Mouse (Mus musculus) NIH3T3 (cell line): ENCODE data around the gene Atp11c.

Experiments used
- DNase-seq: peaks from one replicate; pipeline ENCODE4 v3.0.0-alpha.2; 2012; ENCODE audit warnings: low read depth

The Atp11c gene

DNA sequence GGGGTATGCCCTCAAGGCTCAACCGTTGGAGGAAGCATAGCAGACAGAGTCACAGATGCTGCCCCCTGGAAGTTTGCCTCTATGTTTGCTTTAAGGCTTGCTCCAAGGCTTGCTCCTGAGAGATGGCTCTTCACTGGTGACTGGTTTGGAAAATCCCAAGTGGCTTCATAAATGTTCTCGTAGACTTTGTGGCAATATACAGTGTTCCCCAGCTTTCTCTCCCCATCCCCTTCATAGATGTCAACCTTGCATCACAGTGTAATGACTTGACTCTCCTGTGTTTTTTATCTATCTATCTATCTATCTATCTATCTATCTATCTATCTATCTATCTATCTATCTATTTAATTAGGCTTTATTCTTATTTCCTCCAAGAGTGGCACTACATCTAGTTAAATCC is at the start of gene Atp11c:
Atp11c (minus strand) TSS at position 101 of the 400 bp plus-strand sequence.
- DNase-seq: no peak

DNA sequence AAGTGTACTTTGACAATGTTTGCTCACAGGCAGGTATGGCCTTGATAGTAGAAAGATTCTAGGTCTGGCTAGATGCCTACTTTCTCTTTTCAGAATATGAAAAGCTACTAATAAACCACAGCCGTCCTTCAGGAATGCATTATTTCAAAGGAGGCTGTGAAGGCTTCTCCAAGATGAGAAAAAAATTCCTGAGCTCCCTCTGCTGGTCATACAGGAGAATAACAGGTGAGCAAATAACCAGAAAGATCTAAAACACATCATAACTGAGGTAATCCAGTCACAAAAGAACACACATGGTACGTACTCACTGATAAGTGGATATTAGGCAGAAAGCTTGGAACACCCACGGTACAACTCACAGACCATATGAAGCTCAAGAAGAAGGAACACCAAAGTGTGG is 16.7 kb upstream of the Atp11c start:
- DNase-seq: peak; percentile 38

DNA sequence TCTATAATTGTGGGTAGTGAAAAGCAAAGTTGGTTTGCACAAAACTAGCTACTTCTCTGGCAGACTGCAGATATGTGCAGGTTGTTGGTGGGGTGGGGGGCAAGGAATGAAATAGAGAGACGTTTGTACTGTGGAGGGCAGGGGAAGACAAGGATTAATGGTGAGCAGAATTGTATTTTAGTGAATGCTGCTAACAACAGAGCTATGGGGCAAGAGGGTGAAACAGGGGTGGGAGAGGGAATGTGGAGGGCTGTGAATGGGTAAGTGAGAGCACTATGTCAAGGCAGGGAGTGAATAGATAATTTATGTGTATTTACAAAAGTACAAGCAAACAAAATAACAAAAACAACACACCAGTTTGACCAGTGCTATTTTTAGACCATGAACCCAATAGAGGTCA is 22.0 kb downstream of the Atp11c start:
- DNase-seq: no peak

DNA sequence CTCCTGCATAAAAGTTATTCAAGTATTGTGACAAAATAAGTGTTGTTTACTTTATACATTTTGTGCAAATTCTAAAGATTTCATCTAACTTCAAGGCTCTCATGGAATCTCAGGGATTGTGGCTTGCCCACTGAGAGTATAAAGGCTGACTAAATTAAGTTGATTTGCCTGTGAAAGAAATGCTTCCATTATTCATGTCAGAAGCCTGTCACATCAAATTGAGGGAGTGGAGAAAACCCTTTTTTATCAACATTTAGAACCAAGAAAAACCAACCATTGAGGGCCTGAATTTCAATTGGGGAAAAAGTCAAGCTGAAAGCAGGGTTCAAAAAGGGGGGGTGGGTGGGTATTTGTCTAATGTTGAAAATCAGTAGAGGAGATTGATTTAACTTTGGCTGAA is 23.5 kb downstream of the Atp11c start:
- DNase-seq: no peak

DNA sequence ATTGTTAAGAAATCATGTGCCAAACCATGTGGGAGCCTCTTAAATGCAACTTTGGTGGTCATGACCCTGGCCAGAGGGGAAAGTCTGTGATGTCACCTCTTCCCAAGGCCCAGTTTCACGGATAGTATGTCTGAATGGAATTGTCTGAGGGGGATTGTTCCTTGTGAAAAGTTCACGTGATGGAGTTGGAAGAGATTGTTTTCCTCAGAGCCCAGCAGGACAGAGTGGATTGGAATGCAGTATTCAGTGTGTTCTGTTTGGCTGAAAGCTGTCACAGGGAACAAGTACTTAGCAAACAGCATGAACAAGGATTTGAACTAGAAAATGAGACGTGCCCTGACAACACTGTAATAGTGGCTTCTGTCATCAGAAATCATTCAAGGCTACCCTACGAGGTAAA is 37.3 kb downstream of the Atp11c start:
- DNase-seq: no peak

DNA sequence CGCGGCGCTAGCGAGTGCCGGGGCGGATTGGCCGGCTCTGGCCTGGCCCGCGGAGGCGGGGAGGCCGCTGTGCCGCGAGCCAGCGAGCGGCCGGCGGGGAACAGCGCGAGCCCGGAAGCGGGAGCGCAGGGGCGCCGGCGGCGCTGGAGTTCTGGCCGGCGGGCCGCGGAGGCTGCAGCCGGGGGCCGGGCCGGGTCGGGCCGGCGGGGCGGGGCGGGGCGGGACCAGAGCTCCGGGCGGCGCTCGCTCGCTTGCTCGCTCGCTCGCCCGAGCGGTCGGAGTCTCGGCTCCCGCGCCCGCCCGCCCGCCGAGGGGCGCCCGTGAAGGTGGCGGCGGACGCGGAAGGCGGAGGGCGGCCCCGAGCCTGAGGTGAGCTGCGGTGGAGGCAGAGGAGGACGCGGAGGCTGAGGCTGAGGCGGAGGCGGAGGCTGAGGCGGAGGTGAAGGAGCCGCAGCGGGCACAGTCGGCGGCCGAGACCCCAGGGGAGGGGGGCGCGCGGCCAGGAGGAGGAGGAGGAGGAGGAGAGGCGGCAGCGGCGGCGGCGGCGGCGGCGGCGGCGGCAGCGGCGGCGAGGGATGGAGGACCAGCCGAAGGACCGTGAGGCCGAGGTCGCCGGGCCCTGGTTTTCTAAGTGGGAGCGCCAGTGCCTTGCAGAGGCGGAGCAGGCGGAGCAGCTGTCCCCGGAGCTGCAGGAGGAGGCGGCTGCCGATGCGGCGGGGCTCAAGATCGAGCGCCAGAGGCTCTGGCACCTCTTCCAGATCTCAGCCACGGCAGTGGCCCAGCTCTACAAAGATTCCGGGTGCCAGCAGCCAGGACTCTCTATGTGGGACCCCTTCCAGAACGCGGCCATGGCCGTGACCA is 44.8 kb downstream of the Atp11c start:
- DNase-seq: no peak

DNA sequence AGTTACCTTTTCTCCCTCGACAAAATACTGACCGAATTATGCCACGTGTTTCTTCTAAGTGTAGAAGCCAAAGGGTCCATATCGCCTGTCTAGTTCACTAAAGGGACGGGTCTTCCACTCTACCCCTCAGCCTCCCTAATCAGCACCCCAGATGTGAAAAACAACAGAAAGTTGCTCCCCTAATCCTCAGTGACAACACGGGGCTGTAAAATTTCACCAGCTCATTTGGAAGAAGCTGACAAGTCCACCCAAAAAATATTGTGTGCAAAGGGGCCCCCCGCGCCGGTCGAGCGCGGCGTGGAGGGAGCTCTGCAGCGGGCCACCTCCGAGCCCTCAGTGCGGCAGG is 45.4 kb downstream of the Atp11c start:
- DNase-seq: no peak

DNA sequence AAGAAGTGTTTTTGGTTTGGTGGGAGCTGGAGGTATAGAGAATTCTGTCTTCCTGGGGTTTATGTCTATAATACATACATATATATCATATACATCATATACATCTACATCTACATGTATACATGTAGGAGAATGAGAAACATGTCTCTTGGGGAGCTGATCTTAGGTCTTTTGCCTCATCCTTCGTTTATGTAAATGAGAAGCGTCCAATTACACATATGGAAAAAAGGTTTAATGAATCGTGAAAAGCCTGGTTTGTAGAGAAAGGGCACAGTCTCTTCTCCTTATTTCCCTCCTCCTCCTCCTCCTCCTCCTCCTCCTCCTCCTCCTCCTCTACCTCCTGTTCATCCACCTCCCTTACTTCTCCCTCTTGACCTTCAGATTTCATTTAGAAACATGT is 46.6 kb downstream of the Atp11c start:
- DNase-seq: no peak

DNA sequence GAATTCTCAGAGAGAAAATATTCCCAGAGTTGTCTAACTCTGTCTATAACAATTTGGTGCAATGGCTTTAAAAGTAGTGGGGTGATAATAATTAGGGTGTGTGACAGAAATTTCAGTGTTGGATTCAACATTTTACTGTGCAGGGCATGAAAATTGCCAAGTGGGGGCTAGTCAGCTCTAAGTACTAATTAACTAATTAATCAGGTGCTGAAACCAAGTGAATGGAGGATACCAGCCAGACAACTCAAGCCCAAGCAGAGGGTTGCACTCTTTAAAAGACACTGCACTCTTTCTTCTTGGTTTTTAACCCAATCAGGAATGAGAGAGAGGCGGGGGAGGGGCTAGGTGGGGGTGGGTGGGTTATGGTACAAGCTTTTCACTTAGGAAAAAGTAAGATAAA is 47.1 kb downstream of the Atp11c start:
- DNase-seq: no peak

DNA sequence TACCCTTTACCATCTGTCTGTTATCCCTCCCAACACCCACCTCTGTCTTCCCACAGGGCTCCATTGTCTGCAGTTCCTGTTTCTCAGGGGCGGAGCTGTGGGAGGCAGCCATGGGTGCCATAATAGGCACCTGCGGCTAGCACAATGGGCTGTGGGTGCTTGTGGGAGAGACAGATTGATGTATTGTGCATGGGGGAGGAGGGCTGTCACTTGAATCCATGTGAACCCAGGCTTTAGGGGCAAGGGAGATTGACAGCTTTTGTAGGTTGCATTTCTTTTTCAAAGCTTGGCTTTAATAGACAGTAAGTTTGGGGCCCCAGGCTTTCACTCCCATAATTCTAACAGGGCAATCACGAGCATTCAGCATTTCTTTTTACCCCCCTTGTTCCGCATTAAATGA is 48.4 kb downstream of the Atp11c start:
- no peak for DNase-seq

DNA sequence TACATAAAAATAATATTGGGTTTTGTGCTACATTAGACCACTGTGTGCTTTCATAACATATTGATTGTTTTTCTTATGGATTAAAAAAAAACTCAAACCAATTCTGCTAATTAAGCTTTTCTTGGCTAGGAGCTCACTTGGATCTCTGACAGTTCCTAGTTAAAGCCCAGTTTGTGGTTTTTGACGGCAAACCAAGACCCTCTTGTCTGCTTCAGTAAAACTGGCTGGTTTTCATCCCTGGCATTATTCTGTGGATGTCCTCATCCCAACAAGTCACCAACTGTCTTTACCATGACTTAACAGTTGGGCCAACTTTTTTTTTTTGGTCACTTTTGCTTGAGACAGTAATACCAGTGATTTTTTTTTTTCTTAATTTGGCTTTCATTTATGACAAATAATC is 49.6 kb downstream of the Atp11c start:
- no peak for DNase-seq

DNA sequence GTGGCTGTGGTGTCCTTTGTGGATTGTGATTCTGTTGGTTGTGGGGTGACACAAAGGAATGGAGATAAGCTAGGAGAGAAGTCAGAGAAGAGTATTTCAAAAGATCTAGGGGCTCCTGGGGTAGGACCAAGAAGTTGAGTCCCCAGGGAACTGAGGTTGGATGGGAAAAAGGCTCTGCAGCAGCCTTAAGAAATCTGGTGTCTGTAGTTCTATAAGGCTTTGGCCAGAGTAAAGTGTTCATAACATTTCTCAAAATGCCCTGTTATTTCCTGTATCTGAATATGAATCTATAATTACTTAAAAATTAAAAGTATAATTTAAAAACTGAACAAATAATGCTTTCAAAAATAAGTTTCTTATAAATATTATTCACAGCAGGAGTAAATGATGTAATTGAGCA is 53.3 kb downstream of the Atp11c start, which contains the start of gene Gm7073:
Gm7073 (minus strand) TSS at position 101 of the 400 bp plus-strand sequence.
- DNase-seq: no peak

DNA sequence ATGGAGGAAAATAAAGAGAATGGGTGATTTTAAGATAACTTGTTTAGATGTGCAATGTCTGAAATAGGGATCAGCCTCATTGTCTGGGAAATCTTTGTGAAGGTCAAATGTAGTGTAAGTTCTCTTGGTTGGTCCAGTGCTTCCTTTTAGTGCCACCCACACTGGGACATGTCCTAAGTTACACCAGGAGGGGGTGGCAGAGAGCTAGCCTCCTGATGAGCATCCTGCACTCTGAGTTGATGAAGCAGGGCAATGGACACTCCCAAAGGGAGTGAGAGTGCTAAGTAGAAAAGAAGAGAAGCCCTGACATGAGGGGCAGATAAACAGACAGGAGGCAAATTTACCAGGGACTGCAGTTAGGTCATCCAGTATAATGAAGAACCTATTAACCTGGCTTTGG is 88.5 kb downstream of the Atp11c start:
- no peak for DNase-seq

DNA sequence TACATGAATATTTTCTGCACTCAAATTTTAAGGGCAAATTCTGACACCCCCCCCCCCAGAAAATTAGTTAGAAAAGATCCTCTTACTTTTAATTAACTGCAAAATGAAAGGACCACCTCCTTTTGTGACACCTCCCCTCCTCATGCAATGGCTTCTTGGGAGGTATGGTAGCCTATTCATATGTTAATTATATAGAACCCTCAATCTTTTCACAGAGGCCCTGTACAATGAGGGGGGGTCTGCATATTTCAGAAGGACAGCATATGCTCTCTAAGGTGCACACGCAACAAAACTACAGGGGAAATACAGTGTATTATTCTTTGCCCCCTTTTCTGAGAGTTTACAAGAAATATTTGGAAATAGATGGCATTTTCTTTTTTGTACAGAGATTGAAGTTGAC is 94.7 kb downstream of the Atp11c start:
- DNase-seq: no peak

DNA sequence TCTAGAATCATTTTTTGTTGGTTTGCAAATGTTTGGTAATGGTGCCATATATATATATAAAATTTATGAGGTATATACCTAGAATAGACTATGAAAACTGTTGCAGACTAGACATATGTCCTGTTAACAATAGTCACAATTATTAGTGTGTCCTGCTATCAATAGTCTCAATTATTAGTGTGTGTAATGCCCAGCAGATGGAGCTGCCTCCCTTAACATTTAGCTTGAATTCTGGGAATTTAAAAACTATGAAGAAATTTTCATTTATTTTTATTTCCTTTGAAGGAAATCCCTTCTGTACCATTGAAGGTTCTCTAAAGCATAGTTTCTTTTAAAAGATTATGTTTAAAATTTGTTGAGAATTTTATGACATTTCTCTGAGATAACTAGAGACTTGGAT is 97.2 kb downstream of the Atp11c start:
- DNase-seq: no peak

DNA sequence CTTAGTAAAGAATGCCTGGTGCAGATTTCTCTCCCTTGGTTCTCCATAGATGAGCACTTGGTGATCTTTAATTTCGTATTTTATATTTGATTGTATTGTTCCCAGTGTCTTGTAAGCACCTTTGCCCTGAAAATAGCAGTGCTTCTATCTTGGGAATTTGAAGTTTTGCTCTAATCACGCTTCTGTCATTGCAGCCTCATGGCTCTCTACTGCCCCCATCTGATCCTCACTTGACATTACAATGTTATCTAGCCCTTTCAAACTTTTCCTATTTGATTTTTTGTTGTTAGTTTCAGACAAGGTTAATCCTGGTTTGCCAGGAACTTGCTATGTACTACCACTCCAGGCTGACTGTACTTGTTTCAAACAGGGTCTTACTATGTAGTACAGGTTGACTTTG is 128.7 kb downstream of the Atp11c start:
- DNase-seq: peak; percentile 34

DNA sequence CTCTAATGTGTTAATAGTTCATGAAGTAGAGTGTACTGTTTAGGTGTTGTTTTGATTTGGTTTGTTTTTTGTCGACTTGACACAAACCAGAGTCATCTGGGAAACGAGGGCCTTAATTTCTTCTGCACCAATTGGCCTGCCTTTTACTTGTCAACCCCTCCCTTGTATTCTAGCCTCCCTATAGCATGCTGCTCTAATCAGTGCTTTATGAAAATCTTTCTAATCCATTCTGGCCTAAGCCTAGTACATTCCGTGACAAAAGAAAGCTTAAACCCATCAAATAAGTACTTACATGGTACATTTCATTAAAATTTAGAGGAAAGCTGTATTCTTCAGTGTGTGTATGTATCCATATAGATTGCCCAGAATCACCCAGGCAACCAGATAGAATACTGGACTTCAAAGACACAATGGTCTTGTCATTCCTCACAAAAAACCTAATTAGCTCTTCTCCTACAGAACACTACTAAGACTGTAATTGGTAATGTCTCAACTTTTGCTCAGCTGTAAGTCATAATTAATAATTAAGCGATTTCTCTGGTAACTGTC is 177.9 kb downstream of the Atp11c start:
- DNase-seq: no peak

DNA sequence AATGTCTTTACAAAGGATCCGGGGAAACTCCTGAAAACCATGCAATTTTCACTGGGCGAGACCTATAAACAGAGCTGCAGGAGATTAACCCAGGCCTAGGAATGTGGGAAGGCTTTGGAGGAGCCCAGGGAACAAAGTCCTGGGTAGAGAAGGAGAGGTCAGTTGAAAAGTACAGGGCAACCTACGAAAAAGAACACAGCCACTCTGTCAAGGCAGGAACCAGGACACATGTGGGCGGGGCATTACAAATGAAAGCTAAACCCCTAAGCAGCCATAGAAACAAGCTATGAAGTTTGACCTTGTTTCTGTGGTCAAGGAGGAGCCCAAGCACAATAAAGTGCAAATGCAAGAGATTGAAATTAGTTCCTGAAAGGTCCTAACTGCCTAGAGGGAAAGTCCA is 186.8 kb downstream of the Atp11c start:
- DNase-seq: no peak

DNA sequence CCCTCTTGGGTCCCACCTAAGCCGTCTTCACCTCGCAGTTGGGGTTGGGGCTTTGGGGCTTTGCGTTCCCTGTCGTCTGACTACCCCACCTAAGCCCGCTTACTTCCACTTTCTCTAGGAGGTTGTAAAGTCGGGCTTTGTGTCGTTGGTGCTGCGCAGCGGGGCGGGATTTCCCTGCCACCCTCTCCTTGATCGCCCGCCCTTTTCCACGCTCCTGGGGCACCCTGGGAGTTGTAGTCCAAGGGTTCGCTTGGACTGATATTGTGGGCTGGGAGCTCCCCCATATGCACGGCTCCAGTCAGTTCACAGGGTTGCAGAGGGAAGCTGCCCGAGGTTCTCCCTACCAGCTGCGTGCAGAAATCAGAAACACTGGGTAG is 187.8 kb downstream of the Atp11c start:
- peak; percentile 92 for DNase-seq

DNA sequence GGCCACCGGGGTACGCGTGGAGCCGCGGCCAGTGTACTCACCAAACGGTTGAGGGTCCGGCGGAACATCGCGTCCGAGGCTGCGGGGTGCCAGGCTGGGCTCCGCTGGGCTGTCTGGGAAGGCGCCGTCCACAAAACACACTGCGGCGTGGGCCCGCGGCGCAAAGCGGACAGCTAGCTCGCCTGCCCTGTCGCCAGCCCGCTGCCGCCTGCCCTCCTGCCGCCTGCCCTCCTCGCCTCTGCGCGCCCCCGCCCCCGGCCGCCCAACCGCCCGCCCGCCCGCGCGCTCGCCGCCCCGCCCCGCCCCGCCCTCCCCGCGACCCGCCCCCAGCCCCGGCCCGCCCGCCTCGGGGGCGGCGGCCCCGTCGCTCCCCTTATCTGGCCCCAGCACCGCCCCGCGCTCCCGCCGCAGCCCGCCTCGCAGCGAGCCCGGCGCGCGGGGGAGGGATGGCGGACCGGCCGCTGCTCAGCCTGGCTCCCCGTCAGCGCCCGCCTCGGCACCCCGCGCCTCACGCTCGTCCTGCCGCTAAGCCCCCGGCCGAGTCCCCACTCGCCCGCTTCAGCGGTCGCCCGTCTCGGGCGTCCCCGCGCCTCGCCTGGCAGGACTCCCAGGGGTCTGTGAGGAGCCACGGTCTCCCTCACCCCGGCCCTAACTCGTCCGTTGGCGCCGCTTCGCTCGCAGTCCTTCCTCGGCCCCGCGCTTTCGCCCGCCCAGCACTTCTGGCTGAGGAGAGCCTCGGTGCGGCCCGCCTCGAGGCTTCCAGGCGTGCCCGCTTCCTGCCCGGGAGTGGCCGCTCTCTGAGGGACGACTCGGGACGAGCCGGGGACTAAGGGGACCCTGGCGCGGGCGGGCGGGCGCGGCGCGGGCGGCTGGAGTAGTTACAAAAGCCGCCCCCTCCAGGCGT is 188.5 kb downstream of the Atp11c start:
- DNase-seq: peak; percentile 79

DNA sequence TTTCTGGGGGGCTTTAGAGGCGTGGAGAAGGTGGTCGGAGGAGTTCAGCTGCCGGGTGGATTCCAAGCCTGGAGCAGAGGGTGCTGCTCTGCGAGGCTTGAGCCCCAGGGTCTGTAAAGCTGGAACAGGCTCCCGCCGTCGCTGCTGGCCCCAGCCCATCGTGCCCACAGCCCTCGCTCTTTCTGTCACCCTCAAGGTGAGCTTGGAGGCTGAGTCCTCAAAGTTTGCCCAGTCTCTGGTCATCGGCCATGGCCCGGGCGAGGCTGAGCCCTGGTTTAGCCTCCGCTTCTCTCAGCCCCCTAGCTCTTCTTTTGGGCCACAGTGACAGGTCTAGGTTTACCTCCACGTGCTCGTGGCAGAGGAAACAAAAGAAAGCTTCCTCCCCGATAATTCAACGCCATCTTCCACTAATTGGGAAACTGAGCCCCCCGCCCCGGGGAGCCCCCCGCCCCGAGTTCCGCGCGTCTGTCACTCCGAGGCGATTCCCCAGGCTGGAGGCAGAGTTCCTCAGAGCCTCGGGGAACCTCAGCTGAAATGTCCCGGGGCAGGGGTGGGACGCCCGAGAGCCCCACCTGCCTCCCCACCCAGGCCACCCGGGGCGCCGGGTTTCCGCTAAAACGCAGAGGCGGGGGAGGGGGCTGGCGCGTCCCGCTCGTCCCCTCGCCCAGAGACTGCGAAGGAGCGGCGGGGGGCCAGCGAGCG is 189.3 kb downstream of the Atp11c start:
- DNase-seq: no peak

DNA sequence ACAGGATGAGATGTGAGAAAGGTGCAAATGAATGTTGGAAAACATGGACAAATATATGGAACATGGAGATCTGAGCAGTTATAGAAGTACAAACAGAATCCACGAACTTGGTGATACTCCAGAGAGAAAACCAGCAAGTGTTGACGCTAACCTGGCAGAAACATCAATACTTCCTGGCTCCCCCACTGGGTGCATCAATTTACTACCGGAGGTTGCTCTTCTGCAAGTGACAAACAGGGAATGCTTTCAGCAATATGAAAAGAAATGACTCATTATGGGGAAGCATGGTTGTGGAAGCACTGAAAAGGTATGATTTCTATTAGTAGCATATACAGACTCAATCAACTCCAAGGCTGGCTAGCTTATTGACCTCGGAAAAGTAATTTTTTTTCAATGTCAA is 198.2 kb downstream of the Atp11c start:
- DNase-seq: no peak
